Mouse (Mus musculus): Measurements from ENCODE around the gene Alox15. TPM values are rescaled to one million over a fixed set of nuclear protein-coding genes. Genes with fewer than 3 reads are reported as not detected.

Alox15 gene
- polyA plus RNA-seq, 1 experiment from 2014 or later, result 0.09 TPM

DNA sequence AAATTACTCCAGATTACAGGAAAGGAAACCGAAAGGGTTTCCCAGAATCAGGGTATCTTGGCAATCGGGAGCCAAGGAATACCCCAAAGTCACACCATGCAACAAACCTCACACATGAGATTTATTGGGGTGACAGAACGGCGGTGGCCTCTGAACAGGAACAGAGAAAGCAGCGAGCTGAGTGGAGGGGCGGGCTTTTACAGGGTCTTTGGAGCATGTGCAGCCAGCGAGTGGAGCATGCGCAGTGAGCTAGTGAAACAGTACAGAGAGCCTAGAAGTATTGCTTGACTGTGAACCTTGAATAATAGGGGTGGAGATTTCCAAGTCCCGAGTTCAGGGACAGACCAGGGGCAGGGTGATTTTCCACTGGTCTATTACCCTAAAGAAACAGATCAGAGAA lies 3.2 kb downstream of the Alox15 start:
- WGBS, result 77% methylated on average over 9 of the region's 9 CpGs
- no peak overlapping the region for H3K4me3 ChIP-seq (replicated peaks)
- no peak for ATAC-seq (ENCODE audit: insufficient number of reproducible peaks, insufficient read depth, low FRiP score, low TSS enrichment, low read depth)
- no peaks in the 10 kb centered on the region for H3K9me3 ChIP-seq
- H3K36me3 ChIP-seq, result no peaks in the 10 kb centered on the region
- no peak overlapping the region for H3K4me2 ChIP-seq
- no peak overlapping the region for H3K9ac ChIP-seq (replicated peaks)
- H3K27me3 ChIP-seq, result peaks cover 72% of the 10 kb centered on the region
- H3K27ac ChIP-seq, result no peak overlapping the region
- H3K4me1 ChIP-seq (replicated peaks), result peaks cover 13% of the 10 kb centered on the region

GRCm38 (mm10) chr11:70347861-70348260 lies 4.0 kb downstream of the Alox15 start:
- Histone ChIP-seq H3K27ac (no peak overlapping the region), H3K4me3 (replicated peaks) (no peak overlapping the region), H3K27me3 (peaks cover 64% of the 10 kb centered on the region), H3K9me3 (no peaks in the 10 kb centered on the region), H3K9ac (replicated peaks) (no peak overlapping the region), H3K4me2 (no peak overlapping the region), H3K36me3 (no peaks in the 10 kb centered on the region), H3K4me1 (replicated peaks) (peaks cover 13% of the 10 kb centered on the region)
- no peak for ATAC-seq (ENCODE audit: insufficient number of reproducible peaks, insufficient read depth, low FRiP score, low TSS enrichment, low read depth)
- WGBS, result 83% methylated on average over 10 of the region's 10 CpGs

GRCm38 (mm10) chr11:70345546-70345945 lies 6.3 kb downstream of the Alox15 start:
- 94% methylated on average over 8 of the region's 8 CpGs for WGBS
- Histone ChIP-seq H3K36me3 (no peaks in the 10 kb centered on the region), H3K9ac (replicated peaks) (no peak overlapping the region), H3K4me2 (no peak overlapping the region), H3K27ac (no peak overlapping the region), H3K9me3 (no peaks in the 10 kb centered on the region), H3K4me3 (replicated peaks) (no peak overlapping the region), H3K27me3 (peaks cover 41% of the 10 kb centered on the region), H3K4me1 (replicated peaks) (no peaks in the 10 kb centered on the region)
- ATAC-seq (ENCODE audit: insufficient number of reproducible peaks, insufficient read depth, low FRiP score, low TSS enrichment, low read depth), result no peak

DNA sequence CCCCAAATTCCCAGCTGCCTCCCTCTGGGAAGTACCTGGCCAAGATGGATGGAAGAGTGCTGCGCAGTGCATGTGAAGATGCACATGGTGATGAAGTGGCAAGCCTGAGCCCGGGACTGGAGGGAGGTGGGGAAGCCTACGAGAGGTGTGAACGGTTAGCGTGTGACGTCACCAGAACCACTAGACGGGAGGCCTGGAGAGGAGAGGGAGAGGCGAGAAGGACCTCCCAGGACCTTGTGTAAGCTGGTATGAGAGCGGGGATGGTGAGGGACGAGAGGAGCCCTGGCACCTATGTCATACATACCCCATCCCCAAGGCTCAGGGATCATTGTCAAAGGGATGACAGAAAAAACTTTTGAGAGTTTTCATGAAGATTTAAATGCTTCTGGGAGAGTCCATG lies 6.8 kb downstream of the Alox15 start:
- H3K4me2 ChIP-seq, result no peak overlapping the region
- peaks cover 36% of the 10 kb centered on the region for H3K27me3 ChIP-seq
- no peaks in the 10 kb centered on the region for H3K4me1 ChIP-seq (replicated peaks)
- no peak for ATAC-seq (ENCODE audit: insufficient number of reproducible peaks, insufficient read depth, low FRiP score, low TSS enrichment, low read depth)
- H3K4me3 ChIP-seq (replicated peaks), result no peak overlapping the region
- H3K27ac ChIP-seq, result no peak overlapping the region
- no peak overlapping the region for H3K9ac ChIP-seq (replicated peaks)
- no peaks in the 10 kb centered on the region for H3K36me3 ChIP-seq
- 61% methylated on average over 10 of the region's 10 CpGs for WGBS
- no peaks in the 10 kb centered on the region for H3K9me3 ChIP-seq

DNA sequence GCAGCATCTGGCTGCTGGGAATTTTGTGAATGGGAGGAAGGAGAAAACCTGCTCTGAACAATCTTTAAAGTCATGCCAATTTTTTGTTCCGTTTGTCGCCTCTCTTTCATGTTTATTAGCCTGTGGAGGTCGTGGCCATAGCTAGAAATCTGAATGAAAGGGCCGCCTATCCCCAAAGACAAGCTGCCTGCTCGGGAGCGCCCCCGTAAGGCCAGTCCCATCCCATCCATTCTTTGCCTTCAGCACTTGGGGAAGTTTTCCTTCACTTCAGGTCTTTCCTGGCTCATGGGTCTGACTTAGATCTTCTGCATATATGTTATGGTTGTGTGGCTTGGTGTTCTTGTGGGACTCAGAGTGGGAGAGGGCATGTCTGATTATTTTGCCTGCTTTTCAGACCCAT lies 12.3 kb downstream of the Alox15 start:
- Histone ChIP-seq H3K9me3 (no peaks in the 10 kb centered on the region), H3K4me2 (no peak overlapping the region), H3K36me3 (no peaks in the 10 kb centered on the region), H3K27ac (no peak overlapping the region), H3K27me3 (no peaks in the 10 kb centered on the region), H3K9ac (replicated peaks) (no peak overlapping the region), H3K4me3 (replicated peaks) (no peak overlapping the region), H3K4me1 (replicated peaks) (no peaks in the 10 kb centered on the region)
- no peak for ATAC-seq (ENCODE audit: insufficient number of reproducible peaks, insufficient read depth, low FRiP score, low TSS enrichment, low read depth)
- WGBS, result 30% methylated on average over 7 of the region's 7 CpGs

DNA sequence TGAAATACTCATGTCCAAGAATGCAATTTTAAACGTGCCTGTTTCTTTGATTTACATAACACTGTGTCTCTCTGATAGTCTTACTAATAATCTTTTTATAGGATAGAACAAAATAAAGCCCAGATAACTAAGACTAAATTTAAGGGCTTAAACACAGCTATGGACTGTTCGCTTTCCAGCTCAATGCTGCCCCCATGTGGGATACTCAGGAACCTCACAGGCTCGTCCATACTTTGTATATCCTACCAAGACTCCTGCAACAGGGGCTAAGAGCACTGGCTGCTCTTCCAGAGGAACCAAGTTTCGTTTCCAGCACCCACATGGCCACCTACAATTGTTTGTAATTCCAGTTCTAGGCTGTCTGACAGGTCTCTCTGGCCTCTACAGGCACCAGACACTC lies 17.4 kb downstream of the Alox15 start:
- no peak overlapping the region for H3K4me3 ChIP-seq (replicated peaks)
- H3K4me2 ChIP-seq, result no peak overlapping the region
- no peak overlapping the region for H3K27ac ChIP-seq
- H3K9me3 ChIP-seq, result no peaks in the 10 kb centered on the region
- 41% methylated on average over 4 of the region's 4 CpGs for WGBS
- no peak overlapping the region for H3K9ac ChIP-seq (replicated peaks)
- no peak for ATAC-seq (ENCODE audit: insufficient number of reproducible peaks, insufficient read depth, low FRiP score, low TSS enrichment, low read depth)
- H3K27me3 ChIP-seq, result no peaks in the 10 kb centered on the region
- H3K4me1 ChIP-seq (replicated peaks), result no peaks in the 10 kb centered on the region
- H3K36me3 ChIP-seq, result no peaks in the 10 kb centered on the region

DNA sequence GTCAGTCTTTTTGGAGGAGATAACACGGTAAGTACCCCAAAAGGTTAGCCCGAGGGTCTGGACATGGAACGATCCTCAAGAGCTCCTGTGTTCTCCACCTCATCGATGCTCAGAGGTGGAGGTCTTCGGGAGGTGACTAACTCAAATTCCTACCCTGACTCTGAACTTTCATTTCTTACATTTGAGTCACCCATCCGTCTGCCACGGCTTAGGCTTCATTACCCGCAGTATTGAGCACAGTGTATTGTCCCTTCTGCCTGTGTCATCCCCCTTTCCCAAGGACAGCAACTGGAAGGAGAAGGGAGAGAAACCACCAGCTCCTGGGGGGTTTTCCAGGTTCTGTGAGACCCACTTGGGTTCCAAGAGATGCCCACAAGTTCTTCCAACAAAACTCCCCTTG lies 27.1 kb downstream of the Alox15 start:
- no peak for ATAC-seq (ENCODE audit: insufficient number of reproducible peaks, insufficient read depth, low FRiP score, low TSS enrichment, low read depth)
- no peaks in the 10 kb centered on the region for H3K36me3 ChIP-seq
- no peak overlapping the region for H3K9ac ChIP-seq (replicated peaks)
- H3K27ac ChIP-seq, result no peak overlapping the region
- no peak overlapping the region for H3K4me3 ChIP-seq (replicated peaks)
- 86% methylated on average over 8 of the region's 8 CpGs for WGBS
- H3K27me3 ChIP-seq, result peaks cover 57% of the 10 kb centered on the region
- H3K4me2 ChIP-seq, result no peak overlapping the region
- H3K4me1 ChIP-seq (replicated peaks), result no peaks in the 10 kb centered on the region
- no peaks in the 10 kb centered on the region for H3K9me3 ChIP-seq

DNA sequence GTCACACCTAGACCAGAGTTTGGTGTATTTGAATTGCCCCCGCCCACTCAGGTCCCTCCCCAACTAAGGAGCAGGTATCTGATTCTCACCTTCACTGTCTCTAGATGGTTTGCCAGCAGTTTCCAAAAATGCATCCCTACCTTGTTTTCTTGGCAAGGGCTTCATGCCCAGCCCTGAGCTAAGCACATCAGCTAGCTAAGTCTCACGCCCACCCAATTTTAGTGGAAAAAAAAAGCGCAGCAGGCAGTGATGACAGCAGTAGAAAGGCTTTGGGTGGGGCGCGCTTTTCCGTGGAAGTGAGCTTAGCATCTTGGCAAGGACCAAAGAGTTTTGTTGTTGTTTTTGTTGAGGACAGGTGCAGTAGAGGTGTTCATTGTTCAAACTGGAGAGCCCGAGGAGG lies 29.3 kb downstream of the Alox15 start, which contains the start of gene Alox12e:
Alox12e (minus strand) TSS at position 101 of the 400 bp plus-strand sequence.
- Histone ChIP-seq H3K4me3 (replicated peaks) (peak within 1 kb of the TSS; percentile 7; the same call in 1 of the 2 replicates), H3K27ac (no peak within 1 kb of the TSS), H3K9me3 (no peaks in the 10 kb centered on the region), H3K27me3 (peaks cover 75% of the 10 kb centered on the region), H3K9ac (replicated peaks) (no peak within 1 kb of the TSS), H3K4me1 (replicated peaks) (no peaks in the 10 kb centered on the region), H3K36me3 (no peaks in the 10 kb centered on the region), H3K4me2 (0 out of 2 replicates have a peak within 1 kb of the TSS, but pooled peaks have one; percentile 6)
- 23% methylated on average over 7 of the region's 7 CpGs for WGBS
- ATAC-seq (ENCODE audit: insufficient number of reproducible peaks, insufficient read depth, low FRiP score, low TSS enrichment, low read depth), result no peak

- no peaks in the 10 kb centered on the region for H3K36me3 ChIP-seq
- no peak overlapping the region for H3K27ac ChIP-seq
- ATAC-seq (ENCODE audit: insufficient number of reproducible peaks, insufficient read depth, low FRiP score, low TSS enrichment, low read depth), result no peak
- no peaks in the 10 kb centered on the region for H3K4me1 ChIP-seq (replicated peaks)
- no peaks in the 10 kb centered on the region for H3K9me3 ChIP-seq
- H3K27me3 ChIP-seq, result peaks cover 75% of the 10 kb centered on the region
- H3K9ac ChIP-seq (replicated peaks), result no peak overlapping the region
- peak overlapping the region; percentile 7; the same call in 1 of the 2 replicates for H3K4me3 ChIP-seq (replicated peaks)
- H3K4me2 ChIP-seq, result 0 out of 2 replicates have a peak overlapping the region, but pooled peaks have one; percentile 6
- WGBS, result 4% methylated on average over 15 of the region's 15 CpGs
These were observed 30.2 kb downstream of the Alox15 start for GRCm38 (mm10) chr11:70321664-70322063.

- 83% methylated on average over 12 of the region's 12 CpGs for WGBS
- no peak for ATAC-seq (ENCODE audit: insufficient number of reproducible peaks, insufficient read depth, low FRiP score, low TSS enrichment, low read depth)
- no peaks in the 10 kb centered on the region for H3K36me3 ChIP-seq
- no peak overlapping the region for H3K27ac ChIP-seq
- no peak overlapping the region for H3K4me2 ChIP-seq
- no peaks in the 10 kb centered on the region for H3K4me1 ChIP-seq (replicated peaks)
- no peaks in the 10 kb centered on the region for H3K9me3 ChIP-seq
- H3K9ac ChIP-seq (replicated peaks), result no peak overlapping the region
- H3K4me3 ChIP-seq (replicated peaks), result no peak overlapping the region
- H3K27me3 ChIP-seq, result peaks cover 73% of the 10 kb centered on the region
These were observed 32.2 kb downstream of the Alox15 start for GRCm38 (mm10) chr11:70319614-70320013.

GRCm38 (mm10) chr11:70313833-70314232 lies 38.0 kb downstream of the Alox15 start:
- Histone ChIP-seq H3K27me3 (peaks cover 23% of the 10 kb centered on the region), H3K4me3 (replicated peaks) (no peak overlapping the region), H3K4me2 (no peak overlapping the region), H3K27ac (no peak overlapping the region), H3K36me3 (no peaks in the 10 kb centered on the region), H3K9ac (replicated peaks) (no peak overlapping the region), H3K9me3 (no peaks in the 10 kb centered on the region), H3K4me1 (replicated peaks) (no peaks in the 10 kb centered on the region)
- no peak for ATAC-seq (ENCODE audit: insufficient number of reproducible peaks, insufficient read depth, low FRiP score, low TSS enrichment, low read depth)
- WGBS, result 34% methylated on average over 7 of the region's 7 CpGs

- no peak overlapping the region for H3K9ac ChIP-seq (replicated peaks)
- ATAC-seq (ENCODE audit: insufficient number of reproducible peaks, insufficient read depth, low FRiP score, low TSS enrichment, low read depth), result no peak
- H3K4me1 ChIP-seq (replicated peaks), result no peaks in the 10 kb centered on the region
- no peaks in the 10 kb centered on the region for H3K36me3 ChIP-seq
- no peak overlapping the region for H3K27ac ChIP-seq
- peaks cover under 1% of the 10 kb centered on the region; the same call in 1 of the 2 replicates for H3K9me3 ChIP-seq
- H3K4me3 ChIP-seq (replicated peaks), result no peak overlapping the region
- H3K4me2 ChIP-seq, result no peak overlapping the region
- peaks cover 5% of the 10 kb centered on the region; the same call in 1 of the 2 replicates for H3K27me3 ChIP-seq
- 29% methylated on average over 9 of the region's 9 CpGs for whole genome bisulfite sequencing
These were observed 42.5 kb downstream of the Alox15 start for GRCm38 (mm10) chr11:70309341-70309740.
